Mouse (Mus musculus) midbrain, embryonic 15.5 days (tissue): ENCODE measurements around the gene Zfp382. TPM values are rescaled to one million over a fixed set of nuclear protein-coding genes. Genes with fewer than 3 reads are reported as not detected.
A peak's percentile ranks its signal among the peaks of the same experiment; 100 is the strongest.

ENCODE experiments used
- ATAC-seq: fragments of 200-750 bp; cut with Nextera tagmentation; replicated peaks from 2 replicates; pipeline ENCODE4 v1.8.0; 2017; ENCODE audit warnings: moderate TSS enrichment
- H3K27ac ChIP-seq: fragments of 300-500 bp; sonication (generic); 2 replicates; pipeline ENCODE4 v1.5.1; 2015; ENCODE audit warnings: mild to moderate bottlenecking, inconsistent platforms
- H3K27me3 ChIP-seq: fragments of 300-500 bp; sonication (generic); replicated peaks from 2 replicates; pipeline ENCODE4 v1.6.1; 2015; ENCODE audit warnings: inconsistent platforms
- H3K36me3 ChIP-seq: fragments of 300-500 bp; sonication (generic); replicated peaks from 2 replicates; pipeline ENCODE4 v1.6.1; 2015; ENCODE audit warnings: inconsistent platforms
- H3K4me1 ChIP-seq: fragments of 300-500 bp; sonication (generic); 2 replicates; pipeline ENCODE4 v1.6.1; 2015; ENCODE audit warnings: inconsistent platforms
- H3K4me2 ChIP-seq: fragments of 300-500 bp; sonication (generic); 2 replicates; pipeline ENCODE4 v1.6.1; 2015; ENCODE audit warnings: inconsistent platforms, mild to moderate bottlenecking, moderate library complexity
- H3K4me3 ChIP-seq: fragments of 300-500 bp; sonication (generic); 2 replicates; pipeline ENCODE4 v1.5.1; 2015; ENCODE audit warnings: mild to moderate bottlenecking, inconsistent platforms
- H3K9ac ChIP-seq: fragments of 300-500 bp; sonication (generic); 2 replicates; pipeline ENCODE4 v1.6.1; 2015; ENCODE audit warnings: mild to moderate bottlenecking, inconsistent platforms
- H3K9me3 ChIP-seq: fragments of 300-500 bp; sonication (generic); 2 replicates; pipeline ENCODE4 v1.6.1; 2016; ENCODE audit warnings: inconsistent platforms
- WGBS: fragments of 180-500 bp; shearing (Covaris S2); methylation state at CpG from one replicate; pipeline ENCODE4 v1.1.7; 2015; ENCODE audit warnings: mixed read lengths; 5-methylcytosine and 5-hydroxymethylcytosine counted together
- polyA plus RNA-seq: library from polyadenylated mRNA; unstranded; fragments of >200 nt; fragmentation: Nextera tagmentation; extraction: Ambion mirVana; gene quantifications from 2 replicates; pipeline ENCODE4 v1.2.1, GENCODE M21; 2015

Gene Zfp382
- polyA plus RNA-seq: 23.4 and 24.9 TPM in 2 replicates

- Histone ChIP-seq H3K4me3 (peak within 1 kb of the TSS; percentile 93), H3K27me3 (no peaks in the 10 kb centered on the region)
- WGBS: under 1% methylated on average over 57 of the region's 61 CpGs
Measured at GRCm38 (mm10) chr7:30121308-30122187, at the start of gene Zfp382. Gene Zfp382 (plus strand): TSS chr7:30121942.

GRCm38 (mm10) chr7:30072146-30073028 lies 49.4 kb upstream of the Zfp382 start, which contains the start of gene Zfp82:
Gene Zfp82 (minus strand): TSS chr7:30072900.
- peak within 1 kb of the TSS; percentile 96 for H3K9ac ChIP-seq
- under 1% methylated on average over 47 of the region's 50 CpGs for WGBS
- no peaks in the 10 kb centered on the region for H3K9me3 ChIP-seq
- H3K4me1 ChIP-seq: peaks cover 12% of the 10 kb centered on the region
- peak within 1 kb of the TSS; percentile 97 for H3K4me2 ChIP-seq
- H3K4me3 ChIP-seq: peak within 1 kb of the TSS; percentile 98
- H3K36me3 ChIP-seq: peaks cover 10% of the 10 kb centered on the region; the same call in 1 of the 2 replicates
- ATAC-seq: peak; percentile 95
- H3K27me3 ChIP-seq: no peaks in the 10 kb centered on the region
- peak within 1 kb of the TSS; percentile 92 for H3K27ac ChIP-seq

More at GRCm38 (mm10) chr7:30121308-30122187, at the start of gene Zfp382:
- peaks cover 6% of the 10 kb centered on the region for H3K4me1 ChIP-seq
- no peaks in the 10 kb centered on the region for H3K36me3 ChIP-seq
- peak within 1 kb of the TSS; percentile 87 for H3K9ac ChIP-seq
- peak within 1 kb of the TSS; percentile 88 for H3K27ac ChIP-seq
- H3K4me2 ChIP-seq: peak within 1 kb of the TSS; percentile 65
- no peaks in the 10 kb centered on the region for H3K9me3 ChIP-seq
- peak; percentile 96 for ATAC-seq

- no peak overlapping the region for H3K4me2 ChIP-seq
- peaks cover 7% of the 10 kb centered on the region for H3K36me3 ChIP-seq
Measured at GRCm38 (mm10) chr7:30086524-30086923, 35.2 kb upstream of the Zfp382 start.

GRCm38 (mm10) chr7:30089405-30089804 lies 32.3 kb upstream of the Zfp382 start:
- H3K27me3 ChIP-seq: no peaks in the 10 kb centered on the region
- WGBS: 19% methylated on average over 6 of the region's 6 CpGs
- peaks cover 7% of the 10 kb centered on the region for H3K36me3 ChIP-seq
- no peak for ATAC-seq
- H3K27ac ChIP-seq: no peak overlapping the region
- H3K9me3 ChIP-seq: no peaks in the 10 kb centered on the region
- H3K4me3 ChIP-seq: peak overlapping the region; percentile 76
- H3K4me2 ChIP-seq: peak overlapping the region; percentile 92
- peaks cover 36% of the 10 kb centered on the region for H3K4me1 ChIP-seq
- peak overlapping the region; percentile 65 for H3K9ac ChIP-seq

More at GRCm38 (mm10) chr7:30086524-30086923, 35.2 kb upstream of the Zfp382 start:
- WGBS: 93% methylated on average over 9 of the region's 9 CpGs
- no peaks in the 10 kb centered on the region for H3K27me3 ChIP-seq
- no peak overlapping the region for H3K27ac ChIP-seq
- no peak overlapping the region for H3K4me3 ChIP-seq
- no peaks in the 10 kb centered on the region for H3K9me3 ChIP-seq
- no peak overlapping the region for H3K9ac ChIP-seq
- no peak for ATAC-seq
- H3K4me1 ChIP-seq: peaks cover 30% of the 10 kb centered on the region

- H3K27me3 ChIP-seq: no peaks in the 10 kb centered on the region
- H3K4me3 ChIP-seq: peak within 1 kb of the TSS; percentile 76
- H3K9me3 ChIP-seq: no peaks in the 10 kb centered on the region
- peak within 1 kb of the TSS; percentile 65 for H3K9ac ChIP-seq
- peak within 1 kb of the TSS; percentile 90 for H3K27ac ChIP-seq
- under 1% methylated on average over 40 of the region's 40 CpGs for WGBS
- H3K4me1 ChIP-seq: peaks cover 37% of the 10 kb centered on the region
- ATAC-seq: peak; percentile 93
- peak within 1 kb of the TSS; percentile 92 for H3K4me2 ChIP-seq
- peaks cover 6% of the 10 kb centered on the region for H3K36me3 ChIP-seq
Measured at GRCm38 (mm10) chr7:30090092-30090969, 31.4 kb upstream of the Zfp382 start, which contains the start of the genes Gm26920 and Zfp566. Gene Gm26920 (minus strand): TSS chr7:30090410. Gene Zfp566 (minus strand): TSS chr7:30090527.

- Histone ChIP-seq H3K4me2 (peak overlapping the region; percentile 92), H3K4me3 (peak overlapping the region; percentile 76), H3K27ac (peak overlapping the region; percentile 90), H3K27me3 (no peaks in the 10 kb centered on the region), H3K36me3 (no peaks in the 10 kb centered on the region; the same call in 1 of the 2 replicates), H3K4me1 (peaks cover 41% of the 10 kb centered on the region), H3K9me3 (no peaks in the 10 kb centered on the region), H3K9ac (peak overlapping the region; percentile 65)
- ATAC-seq: peak; percentile 9; the same call in 1 of the 2 replicates
- WGBS: 7% methylated on average over 9 of the region's 9 CpGs
Measured at GRCm38 (mm10) chr7:30090970-30091585, 30.7 kb upstream of the Zfp382 start.

- H3K4me3 ChIP-seq: no peak overlapping the region
- H3K9ac ChIP-seq: no peak overlapping the region
- H3K27me3 ChIP-seq: no peaks in the 10 kb centered on the region
- WGBS: 82% methylated on average over 9 of the region's 9 CpGs
- H3K36me3 ChIP-seq: no peaks in the 10 kb centered on the region
- ATAC-seq: no peak
- H3K4me2 ChIP-seq: no peak overlapping the region
- H3K27ac ChIP-seq: no peak overlapping the region
- H3K9me3 ChIP-seq: no peaks in the 10 kb centered on the region
- H3K4me1 ChIP-seq: peaks cover 49% of the 10 kb centered on the region
Measured at GRCm38 (mm10) chr7:30092666-30093065, 29.1 kb upstream of the Zfp382 start.

- Histone ChIP-seq H3K36me3 (peaks cover 6% of the 10 kb centered on the region; the same call in 1 of the 2 replicates), H3K4me2 (peak overlapping the region; percentile 55), H3K27me3 (no peaks in the 10 kb centered on the region), H3K9me3 (no peaks in the 10 kb centered on the region), H3K4me3 (peak overlapping the region; percentile 76), H3K27ac (peak overlapping the region; percentile 98), H3K4me1 (peaks cover 40% of the 10 kb centered on the region), H3K9ac (peak overlapping the region; percentile 92; the same call in 1 of the 2 replicates)
- no peak for ATAC-seq
- 76% methylated on average over 6 of the region's 6 CpGs for WGBS
Measured at GRCm38 (mm10) chr7:30093918-30094415, 27.8 kb upstream of the Zfp382 start.

- Histone ChIP-seq H3K27ac (peak within 1 kb of the TSS; percentile 98), H3K9ac (peak within 1 kb of the TSS; percentile 92), H3K27me3 (no peaks in the 10 kb centered on the region), H3K4me2 (peak within 1 kb of the TSS; percentile 55), H3K9me3 (no peaks in the 10 kb centered on the region), H3K4me3 (peak within 1 kb of the TSS; percentile 76), H3K36me3 (peaks cover 11% of the 10 kb centered on the region; the same call in 1 of the 2 replicates), H3K4me1 (peaks cover 32% of the 10 kb centered on the region)
- ATAC-seq: peak; percentile 82
- under 1% methylated on average over 26 of the region's 26 CpGs for WGBS
Measured at GRCm38 (mm10) chr7:30094646-30095429, 26.9 kb upstream of the Zfp382 start, which contains the start of gene Zfp260. Gene Zfp260 (plus strand): TSS chr7:30094777.

GRCm38 (mm10) chr7:30095551-30096125 lies 26.1 kb upstream of the Zfp382 start:
- no peak for ATAC-seq
- 3% methylated on average over 5 of the region's 5 CpGs for WGBS
- H3K27ac ChIP-seq: peak overlapping the region; percentile 98; the same call in 1 of the 2 replicates

More at GRCm38 (mm10) chr7:30095551-30096125, 26.1 kb upstream of the Zfp382 start:
- H3K4me3 ChIP-seq: peak overlapping the region; percentile 76
- peak overlapping the region; percentile 31 for H3K9ac ChIP-seq
- H3K27me3 ChIP-seq: no peaks in the 10 kb centered on the region
- H3K36me3 ChIP-seq: peaks cover 17% of the 10 kb centered on the region
- peaks cover 32% of the 10 kb centered on the region for H3K4me1 ChIP-seq
- no peaks in the 10 kb centered on the region for H3K9me3 ChIP-seq
- peak overlapping the region; percentile 55 for H3K4me2 ChIP-seq
